ENCODE assay signal across 13 mouse cellular contexts in genomic region chr7:121968816-121969215, GRCm38 (mm10).
"Had no signal": no experiment of that assay in that cellular context is flagged by ENCODE, and none has a peak within 500 bp of the region (broad histone marks: within the 10 kb centered on the region; RNA-seq: fewer than 3 reads in every experiment).

No protein-coding gene starts in this region.

- H3K9me3 ChIP-seq: limb, embryonic 12.5 days; liver, embryonic 13.5 days; lung, embryonic 15.5 days; midbrain, embryonic 12.5 days; neural tube, embryonic 15.5 days had no signal

- DNase-seq: kidney, adult 18-20 months; kidney, postnatal 10 days; kidney, postnatal 4 days; liver, postnatal 0 days; right cerebral cortex, adult 18-20 months; right cerebral cortex, postnatal 25 days had no signal

- ATAC-seq: liver, postnatal 0 days; midbrain, embryonic 16.5 days had no signal

- H3K4me2 ChIP-seq: limb, embryonic 12.5 days; liver, embryonic 13.5 days; lung, embryonic 15.5 days; midbrain, embryonic 12.5 days; neural tube, embryonic 15.5 days had no signal

- H3K27me3 ChIP-seq: limb, embryonic 12.5 days; liver, embryonic 13.5 days; lung, embryonic 15.5 days; midbrain, embryonic 12.5 days; neural tube, embryonic 15.5 days had no signal

- H3K4me1 ChIP-seq: limb, embryonic 12.5 days; lung, embryonic 15.5 days; midbrain, embryonic 12.5 days; neural tube, embryonic 15.5 days had no signal

- H3K27ac ChIP-seq: layer of hippocampus, adult 2 months; limb, embryonic 12.5 days; lung, embryonic 15.5 days; midbrain, embryonic 12.5 days; neural tube, embryonic 15.5 days had no signal

- H3K4me3 ChIP-seq: layer of hippocampus, adult 2 months; limb, embryonic 12.5 days; liver, embryonic 13.5 days; lung, embryonic 15.5 days; midbrain, embryonic 12.5 days; neural tube, embryonic 15.5 days had no signal

- H3K9ac ChIP-seq: limb, embryonic 12.5 days; liver, embryonic 13.5 days; liver, postnatal 0 days; lung, embryonic 15.5 days; midbrain, embryonic 12.5 days; neural tube, embryonic 15.5 days had no signal
